Mouse (Mus musculus) liver, embryonic 16.5 days (tissue): ENCODE data around the gene Acvr1b. TPM values are rescaled to one million over a fixed set of nuclear protein-coding genes. Genes with fewer than 3 reads are reported as not detected.

ENCODE experiments used
- ATAC-seq: fragments of 200-750 bp; cut with Nextera tagmentation; 2 replicates; pipeline ENCODE4 v1.8.0; 2017; ENCODE audit warnings: low read depth, mild to moderate bottlenecking, moderate number of reproducible peaks, moderate library complexity
- H3K27ac ChIP-seq: fragments of 300-500 bp; sonication (generic); 2 replicates; pipeline ENCODE4 v1.5.1; 2014; ENCODE audit warnings: mild to moderate bottlenecking, low read length
- H3K27me3 ChIP-seq: fragments of 300-500 bp; sonication (generic); 2 replicates; pipeline ENCODE4 v1.6.1; 2014; ENCODE audit warnings: low read depth, low read length, mixed read lengths; ENCODE audit not compliant: control insufficient read depth, insufficient read depth
- H3K36me3 ChIP-seq: fragments of 300-500 bp; sonication (generic); 2 replicates; pipeline ENCODE4 v1.6.1; 2014; ENCODE audit warnings: mild to moderate bottlenecking; ENCODE audit not compliant: control insufficient read depth, insufficient read depth
- H3K4me1 ChIP-seq: fragments of 300-500 bp; sonication (generic); 2 replicates; pipeline ENCODE4 v1.6.1; 2014; ENCODE audit warnings: low read depth, low read length, mixed read lengths; ENCODE audit not compliant: control insufficient read depth
- H3K4me2 ChIP-seq: fragments of 300-500 bp; sonication (generic); 2 replicates; pipeline ENCODE4 v1.6.1; 2014; ENCODE audit warnings: low read depth, low read length, mixed read lengths
- H3K4me3 ChIP-seq: fragments of 300-500 bp; sonication (generic); 2 replicates; pipeline ENCODE4 v1.5.1; 2014; ENCODE audit warnings: low read depth, mild to moderate bottlenecking, low read length
- H3K9ac ChIP-seq: fragments of 300-500 bp; sonication (generic); 2 replicates; pipeline ENCODE4 v1.6.1; 2014; ENCODE audit warnings: low read depth, low read length
- H3K9me3 ChIP-seq: fragments of 300-500 bp; sonication (generic); replicated peaks from 2 replicates; pipeline ENCODE4 v1.6.1; 2016; ENCODE audit warnings: low read length; ENCODE audit not compliant: control insufficient read depth
- WGBS: fragments of 180-500 bp; shearing (Covaris S2); extraction: QIAGEN DNeasy Blood & Tissue Kit; methylation state at CpG from one replicate; pipeline ENCODE4 v1.1.7; 2014; ENCODE audit not compliant: insufficient replicate concordance; 5-methylcytosine and 5-hydroxymethylcytosine counted together
- polyA plus RNA-seq: library from polyadenylated mRNA; unstranded; fragments of >200 nt; fragmentation: Nextera tagmentation; extraction: Ambion mirVana; gene quantifications from 2 replicates; pipeline ENCODE4 v1.2.1, GENCODE M21; 2015

Acvr1b gene
- polyA plus RNA-seq, 1 experiment from 2014 or later = 2.1 TPM

DNA sequence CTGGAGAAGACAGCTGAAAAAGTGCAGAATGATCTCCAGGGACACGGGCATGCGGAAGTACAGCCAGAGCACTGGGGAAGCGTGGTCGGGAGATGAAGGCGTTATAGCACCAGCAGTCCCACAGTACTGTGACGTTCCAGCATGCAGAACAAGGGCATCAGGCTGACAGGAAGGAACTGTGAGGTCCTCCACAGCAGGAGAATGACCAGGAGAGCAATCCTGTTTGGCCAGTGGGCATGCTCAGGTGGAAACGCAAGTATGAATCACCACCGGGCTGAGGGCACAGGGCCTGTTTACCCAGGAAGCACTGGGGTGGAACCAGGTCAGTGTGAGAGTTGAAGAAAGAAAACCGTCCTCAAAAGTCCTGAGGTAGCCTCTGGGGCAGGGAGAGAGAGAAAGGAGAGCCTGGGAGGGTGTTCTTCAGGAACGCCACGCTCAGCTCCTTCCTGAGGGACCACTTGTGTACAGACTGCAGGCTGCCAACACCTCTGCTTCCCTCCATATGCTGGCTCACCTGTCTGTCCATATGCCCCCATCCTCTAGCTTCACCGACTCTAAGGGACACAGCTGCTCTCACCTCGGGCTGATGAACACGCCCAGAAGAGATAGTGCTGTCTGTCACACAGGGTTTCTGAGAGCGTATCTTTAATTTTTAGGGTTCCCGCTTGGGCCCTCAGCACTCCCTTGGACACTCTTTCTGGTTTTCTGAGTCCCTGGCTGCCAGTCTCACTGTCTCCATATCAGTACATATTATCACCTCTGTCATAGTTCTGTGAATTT lies 8.0 kb upstream of the Acvr1b start:
- Histone ChIP-seq H3K4me1 (peaks cover 10% of the 10 kb centered on the region), H3K27me3 (no peaks in the 10 kb centered on the region), H3K36me3 (no peaks in the 10 kb centered on the region), H3K9me3 (no peaks in the 10 kb centered on the region), H3K4me2 (no peak overlapping the region), H3K4me3 (no peak overlapping the region), H3K9ac (no peak overlapping the region), H3K27ac (no peak overlapping the region)
- 29% methylated on average over 16 of the region's 16 CpGs for WGBS
- no peak for ATAC-seq

- Histone ChIP-seq H3K27ac (no peak overlapping the region), H3K4me1 (peaks cover 10% of the 10 kb centered on the region), H3K36me3 (no peaks in the 10 kb centered on the region), H3K9ac (no peak overlapping the region), H3K4me3 (no peak overlapping the region), H3K9me3 (no peaks in the 10 kb centered on the region), H3K27me3 (no peaks in the 10 kb centered on the region), H3K4me2 (no peak overlapping the region)
- WGBS = 66% methylated on average over 11 of the region's 11 CpGs
- no peak for ATAC-seq
Measured at GRCm38 (mm10) chr15:101167553-101167952, 6.3 kb upstream of the Acvr1b start.

DNA sequence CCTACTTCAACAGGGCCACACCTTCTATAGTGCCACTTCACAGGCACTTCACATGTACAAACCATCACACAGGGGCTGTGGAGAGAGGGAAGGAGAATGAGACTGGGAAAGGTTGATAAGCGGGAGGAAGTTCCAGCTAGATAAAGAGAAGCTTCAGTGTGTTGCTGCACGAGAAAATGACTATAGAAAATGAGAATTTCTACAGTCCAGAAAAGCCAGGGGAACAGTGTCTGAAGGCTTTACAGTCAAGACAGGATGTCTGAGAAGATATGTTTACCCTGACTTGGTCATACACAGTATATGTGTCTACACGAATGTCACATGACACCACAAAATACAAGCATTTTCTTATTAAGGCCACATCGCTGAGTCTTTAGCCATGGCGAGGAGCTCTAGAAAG lies 4.0 kb upstream of the Acvr1b start:
- Histone ChIP-seq H3K4me3 (no peak overlapping the region), H3K27ac (no peak overlapping the region), H3K27me3 (peaks cover 8% of the 10 kb centered on the region), H3K4me1 (peaks cover 13% of the 10 kb centered on the region), H3K9me3 (no peaks in the 10 kb centered on the region), H3K4me2 (no peak overlapping the region), H3K9ac (no peak overlapping the region), H3K36me3 (no peaks in the 10 kb centered on the region)
- 41% methylated on average over 5 of the region's 5 CpGs for WGBS
- no peak for ATAC-seq

GRCm38 (mm10) chr15:101170413-101170980 lies 3.4 kb upstream of the Acvr1b start:
- H3K36me3 ChIP-seq = no peaks in the 10 kb centered on the region
- no peak overlapping the region for H3K27ac ChIP-seq
- H3K4me1 ChIP-seq = peaks cover 14% of the 10 kb centered on the region

GRCm38 (mm10) chr15:101171272-101171671 lies 2.6 kb upstream of the Acvr1b start:
- 51% methylated on average over 4 of the region's 4 CpGs for WGBS
- ATAC-seq = no peak
- Histone ChIP-seq H3K4me3 (no peak overlapping the region), H3K9me3 (no peaks in the 10 kb centered on the region), H3K27me3 (peaks cover 16% of the 10 kb centered on the region), H3K4me1 (peaks cover 17% of the 10 kb centered on the region), H3K27ac (no peak overlapping the region), H3K4me2 (no peak overlapping the region), H3K36me3 (no peaks in the 10 kb centered on the region), H3K9ac (no peak overlapping the region)

More at GRCm38 (mm10) chr15:101170413-101170980, 3.4 kb upstream of the Acvr1b start:
- WGBS = 39% methylated on average over 10 of the region's 10 CpGs
- Histone ChIP-seq H3K4me2 (no peak overlapping the region), H3K9ac (no peak overlapping the region), H3K9me3 (no peaks in the 10 kb centered on the region), H3K4me3 (no peak overlapping the region), H3K27me3 (peaks cover 11% of the 10 kb centered on the region)
- no peak for ATAC-seq

DNA sequence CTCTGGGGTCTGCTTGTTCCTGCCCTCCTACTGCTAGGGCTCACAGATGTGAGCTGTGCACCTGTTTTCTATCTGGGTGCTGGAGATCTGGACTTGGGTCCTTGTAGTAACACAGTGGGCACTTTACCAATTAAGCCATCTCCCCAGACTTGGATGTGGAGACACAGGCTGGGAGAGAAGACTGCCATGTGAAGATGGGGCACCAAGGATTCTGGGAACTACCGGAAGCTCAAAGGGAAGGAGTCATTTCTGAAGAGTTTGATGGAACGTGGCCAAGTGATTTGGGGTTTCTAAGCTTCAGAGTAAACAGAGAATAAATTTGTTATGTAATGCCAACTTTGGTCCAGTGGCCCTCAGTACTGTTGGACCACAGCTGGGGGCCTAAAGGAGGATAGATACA lies 1.9 kb upstream of the Acvr1b start:
- H3K4me1 ChIP-seq = peaks cover 23% of the 10 kb centered on the region
- no peaks in the 10 kb centered on the region for H3K9me3 ChIP-seq
- H3K4me3 ChIP-seq = no peak overlapping the region
- H3K27ac ChIP-seq = no peak overlapping the region
- H3K9ac ChIP-seq = no peak overlapping the region
- H3K36me3 ChIP-seq = no peaks in the 10 kb centered on the region
- no peak overlapping the region for H3K4me2 ChIP-seq
- no peak for ATAC-seq
- WGBS = 87% methylated on average over 2 of the region's 2 CpGs
- peaks cover 16% of the 10 kb centered on the region for H3K27me3 ChIP-seq

GRCm38 (mm10) chr15:101174294-101175130 lies 645 bp downstream of the Acvr1b start:
- no peaks in the 10 kb centered on the region for H3K9me3 ChIP-seq
- peaks cover 35% of the 10 kb centered on the region for H3K4me1 ChIP-seq
- no peak for ATAC-seq
- H3K4me2 ChIP-seq = peak overlapping the region; percentile 81
- H3K27ac ChIP-seq = no peak overlapping the region; the same call in 1 of the 2 replicates
- H3K9ac ChIP-seq = peak overlapping the region; percentile 79
- peaks cover 18% of the 10 kb centered on the region for H3K27me3 ChIP-seq
- no peaks in the 10 kb centered on the region for H3K36me3 ChIP-seq
- WGBS = 1% methylated on average over 44 of the region's 46 CpGs
- H3K4me3 ChIP-seq = peak overlapping the region; percentile 72

- Histone ChIP-seq H3K9me3 (no peaks in the 10 kb centered on the region), H3K27ac (no peak overlapping the region), H3K9ac (no peak overlapping the region), H3K4me2 (peak overlapping the region; percentile 81), H3K27me3 (peaks cover 18% of the 10 kb centered on the region), H3K36me3 (no peaks in the 10 kb centered on the region), H3K4me3 (peak overlapping the region; percentile 72), H3K4me1 (peaks cover 30% of the 10 kb centered on the region)
- ATAC-seq = no peak
- 9% methylated on average over 5 of the region's 5 CpGs for WGBS
Measured at GRCm38 (mm10) chr15:101175131-101175460, 1.2 kb downstream of the Acvr1b start.
